Mouse (Mus musculus): ENCODE measurements around the gene Vrk3.

DNA sequence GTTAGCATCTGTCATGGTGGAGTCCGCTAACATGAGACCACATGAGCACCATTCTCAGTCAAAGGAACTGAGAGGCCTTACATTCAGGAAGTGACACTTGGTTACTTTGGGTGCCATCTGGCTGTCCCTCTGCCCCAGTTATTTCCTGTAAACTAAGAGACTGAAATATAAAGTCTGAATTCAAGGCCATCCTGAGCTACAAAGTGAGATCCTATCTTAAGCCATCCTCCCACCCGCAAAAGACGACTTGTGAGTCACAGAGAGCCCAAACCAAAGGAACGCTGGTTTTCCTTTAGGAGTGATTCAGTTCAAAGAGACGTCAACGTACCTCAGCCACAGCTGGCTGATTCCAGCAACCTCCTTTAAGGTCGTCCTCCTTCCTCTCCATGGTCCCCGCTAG is 6.9 kb upstream of the Vrk3 start:
- TF ChIP-seq EP300 (IDR thresholded peaks at IDR 0.05; ENCODE audit: low read depth) (no peak), CTCF (IDR thresholded peaks at IDR 0.05; ENCODE audit: low read depth) (no peak)
